Mouse (Mus musculus) hindbrain, embryonic 10.5 days (tissue): ENCODE results near the gene Gpd1. TPM values are rescaled to one million over a fixed set of nuclear protein-coding genes. Genes with fewer than 3 reads are reported as not detected.

Experiments used
- DNase-seq: peaks from one replicate; pipeline ENCODE4 v3.0.0-alpha.2; 2017; ENCODE audit warnings: low spot score
- H3K27ac ChIP-seq: fragments of 300-500 bp; sonication (generic); 2 replicates; pipeline ENCODE4 v1.5.1; 2016; ENCODE audit warnings: mild to moderate bottlenecking, moderate library complexity
- H3K27me3 ChIP-seq: fragments of 300-500 bp; sonication (generic); 2 replicates; pipeline ENCODE4 v1.6.1; 2016; ENCODE audit warnings: mild to moderate bottlenecking; ENCODE audit not compliant: poor library complexity, insufficient read depth, severe bottlenecking
- H3K36me3 ChIP-seq: fragments of 300-500 bp; sonication (generic); 2 replicates; pipeline ENCODE4 v1.6.1; 2016; ENCODE audit warnings: mild to moderate bottlenecking, moderate library complexity
- H3K4me1 ChIP-seq: fragments of 300-500 bp; sonication (generic); replicated peaks from 2 replicates; pipeline ENCODE4 v1.6.1; 2016; ENCODE audit warnings: mild to moderate bottlenecking
- H3K4me3 ChIP-seq: fragments of 300-500 bp; sonication (generic); 2 replicates; pipeline ENCODE4 v1.5.1; 2016; ENCODE audit warnings: mild to moderate bottlenecking, moderate library complexity
- H3K9me3 ChIP-seq: fragments of 300-500 bp; sonication (generic); 2 replicates; pipeline ENCODE4 v1.6.1; 2016; ENCODE audit warnings: mild to moderate bottlenecking, moderate library complexity
- whole genome bisulfite sequencing: fragments of 180-500 bp; shearing (Covaris S2); methylation state at CpG from one replicate; pipeline ENCODE4 v1.1.7; 2016; 5-methylcytosine and 5-hydroxymethylcytosine counted together
- polyA plus RNA-seq: library from polyadenylated mRNA; unstranded; fragments of >200 nt; fragmentation: Nextera tagmentation; extraction: Ambion mirVana; gene quantifications from 2 replicates; pipeline ENCODE4 v1.2.1, GENCODE M21; 2016

The Gpd1 gene
- 0.54 and 0.78 TPM in 2 replicates for polyA plus RNA-seq

DNA sequence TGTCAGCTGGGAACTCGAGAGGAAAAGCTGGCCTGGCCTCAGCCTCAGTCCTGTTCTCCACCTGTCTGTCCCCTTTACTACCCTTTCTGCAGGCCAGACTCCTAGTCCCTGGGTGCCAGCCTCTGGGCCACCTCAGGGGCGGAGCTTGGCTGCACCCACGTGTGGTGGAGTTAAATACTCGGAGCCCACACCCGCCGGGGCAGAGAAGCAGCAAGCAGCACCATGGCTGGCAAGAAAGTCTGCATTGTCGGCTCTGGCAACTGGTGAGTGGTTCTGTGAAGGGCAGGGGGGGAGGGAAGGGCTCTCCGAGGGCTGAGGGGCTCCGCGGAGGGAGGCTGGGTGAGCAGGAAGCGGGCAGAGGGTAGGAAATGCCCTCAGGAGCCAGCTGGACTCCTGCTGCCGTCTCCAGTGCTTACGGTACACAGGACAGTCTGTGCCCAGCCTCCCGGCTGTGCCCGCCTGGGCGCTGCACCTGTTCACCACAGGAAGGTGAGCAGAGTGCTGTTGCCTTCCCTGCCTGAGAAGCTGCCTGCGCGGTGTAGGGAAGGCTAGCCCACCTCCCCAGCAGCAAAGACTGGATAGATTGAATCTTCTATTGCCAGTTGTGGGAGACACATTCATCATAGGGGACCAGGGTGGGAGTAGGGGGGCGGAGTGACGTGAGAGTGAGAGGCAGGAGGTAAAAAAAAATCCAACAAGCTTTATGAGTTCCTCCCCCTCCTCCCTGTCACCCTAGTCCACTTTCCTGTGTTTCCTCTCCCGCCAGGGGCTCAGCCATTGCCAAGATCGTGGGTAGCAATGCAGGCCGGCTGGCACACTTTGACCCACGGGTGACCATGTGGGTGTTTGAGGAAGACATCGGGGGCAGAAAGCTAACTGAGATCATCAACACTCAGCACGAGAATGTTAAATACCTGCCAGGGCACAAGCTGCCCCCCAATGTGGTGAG is at the start of gene Gpd1:
Gene Gpd1, plus strand, starts transcription at position 130 of the 949 bp plus-strand sequence.
- Histone ChIP-seq H3K4me3 (no peak within 1 kb of the TSS), H3K4me1 (peaks cover 45% of the 10 kb centered on the region), H3K36me3 (peaks cover 97% of the 10 kb centered on the region), H3K27ac (no peak within 1 kb of the TSS), H3K9me3 (no peaks in the 10 kb centered on the region), H3K27me3 (no peaks in the 10 kb centered on the region)
- WGBS: 72% methylated on average over 26 of the region's 26 CpGs
- no peak for DNase-seq

DNA sequence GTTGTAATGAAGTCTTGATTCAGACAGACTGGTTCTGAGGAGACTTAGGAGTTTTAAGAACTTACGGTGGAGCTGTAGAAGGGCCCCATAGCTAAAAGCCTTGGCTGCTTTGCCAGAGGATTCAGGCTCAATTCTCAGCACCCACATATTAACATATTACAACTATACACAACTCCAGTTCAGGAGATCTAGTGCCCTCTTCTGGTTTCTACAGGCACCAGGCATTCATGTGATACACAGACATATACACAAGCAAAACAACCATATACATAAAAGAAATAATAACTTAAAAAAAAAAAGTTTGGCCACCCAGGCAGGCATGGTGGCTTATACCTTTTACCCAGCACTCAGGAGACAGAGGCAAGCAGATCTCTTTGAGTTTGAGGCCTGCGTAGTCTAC is 49.8 kb upstream of the Gpd1 start:
- DNase-seq: no peak
- H3K9me3 ChIP-seq: no peaks in the 10 kb centered on the region
- H3K27ac ChIP-seq: no peak overlapping the region
- WGBS: 91% methylated on average over 2 of the region's 2 CpGs
- H3K4me3 ChIP-seq: no peak overlapping the region
- H3K36me3 ChIP-seq: no peaks in the 10 kb centered on the region
- peaks cover 69% of the 10 kb centered on the region for H3K4me1 ChIP-seq
- H3K27me3 ChIP-seq: peaks cover 84% of the 10 kb centered on the region

DNA sequence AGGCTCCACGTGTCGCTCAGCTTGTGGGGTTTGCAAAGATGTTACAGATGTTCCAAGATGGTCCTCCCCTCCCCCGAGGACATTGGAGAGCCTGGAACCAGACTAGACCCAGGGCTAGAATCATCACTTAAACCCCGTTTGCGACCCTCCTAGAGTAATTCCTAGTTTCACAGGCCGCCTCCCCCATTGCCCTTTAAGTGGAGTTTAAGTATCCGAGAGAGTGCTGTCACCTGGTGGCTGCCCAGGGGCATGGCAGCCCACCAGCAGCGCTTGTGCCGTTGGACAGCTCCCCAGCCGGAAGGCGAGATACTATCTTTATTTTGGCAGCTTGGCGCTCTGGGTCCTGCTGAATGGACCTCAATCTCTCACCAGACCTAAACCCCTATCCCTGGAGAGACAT is 48.4 kb upstream of the Gpd1 start:
- Histone ChIP-seq H3K4me3 (peak overlapping the region; percentile 5; the same call in 1 of the 2 replicates), H3K27me3 (peaks cover 91% of the 10 kb centered on the region), H3K4me1 (peaks cover 75% of the 10 kb centered on the region), H3K36me3 (no peaks in the 10 kb centered on the region), H3K9me3 (no peaks in the 10 kb centered on the region), H3K27ac (no peak overlapping the region; the same call in 1 of the 2 replicates)
- DNase-seq: peak; percentile 74
- 2% methylated on average over 12 of the region's 12 CpGs for WGBS

DNA sequence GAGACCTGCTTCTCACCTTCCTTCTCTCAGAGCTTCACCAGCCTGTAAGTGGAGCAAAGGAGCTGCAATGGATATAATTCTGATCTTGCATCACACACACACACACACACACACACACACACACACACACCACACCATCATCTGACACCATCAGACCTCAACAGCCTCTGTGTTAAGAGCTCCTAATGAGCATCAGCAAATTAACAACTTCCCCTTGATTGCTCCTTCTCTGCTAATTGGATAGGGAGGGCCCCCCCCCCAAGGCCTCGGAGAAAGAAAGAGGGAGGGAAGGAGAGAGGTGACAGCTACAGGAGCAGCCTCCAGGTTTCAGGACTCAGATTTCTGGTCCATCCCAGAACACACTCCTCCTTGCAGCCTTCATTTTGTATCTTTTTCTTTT is 47.9 kb upstream of the Gpd1 start:
- H3K4me3 ChIP-seq: peak overlapping the region; percentile 5; the same call in 1 of the 2 replicates
- no peak for DNase-seq
- H3K36me3 ChIP-seq: no peaks in the 10 kb centered on the region
- WGBS: 13% methylated on average over 1 of the region's 1 CpGs
- H3K4me1 ChIP-seq: peaks cover 70% of the 10 kb centered on the region
- no peaks in the 10 kb centered on the region for H3K9me3 ChIP-seq
- peaks cover 88% of the 10 kb centered on the region for H3K27me3 ChIP-seq
- no peak overlapping the region; the same call in 1 of the 2 replicates for H3K27ac ChIP-seq

DNA sequence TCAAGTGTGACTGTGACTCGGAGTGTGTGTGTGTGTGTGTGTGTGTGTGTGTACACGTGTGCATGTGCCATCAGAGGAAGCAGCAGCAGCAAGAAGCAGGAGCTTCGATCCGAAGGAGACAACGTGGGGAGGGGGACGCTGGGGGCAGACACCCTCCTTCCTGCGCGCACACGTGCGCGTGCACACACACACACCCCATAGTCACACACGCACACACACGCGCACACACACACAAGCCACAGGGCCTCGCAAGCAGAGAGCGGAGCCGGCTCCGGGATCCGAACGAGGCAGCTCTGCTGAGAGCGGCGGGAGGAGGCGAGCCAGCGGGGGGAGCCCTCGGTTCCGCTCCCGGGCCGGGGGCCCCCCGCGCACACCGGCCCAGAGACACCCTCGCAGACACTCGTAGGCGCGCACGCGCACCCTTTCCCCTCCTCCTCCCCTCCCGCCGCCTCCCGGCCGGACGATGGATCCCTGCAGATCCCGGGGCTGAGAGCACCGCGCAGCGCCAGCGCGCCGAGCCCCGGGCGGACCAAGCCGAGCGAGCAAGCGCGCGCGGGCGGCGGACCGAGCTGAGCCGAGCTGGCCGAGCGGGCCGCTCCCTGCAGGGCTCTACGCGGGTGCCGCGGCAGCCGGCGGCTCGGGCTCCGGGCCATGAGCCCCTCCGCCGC is 47.0 kb upstream of the Gpd1 start, which contains the start of gene Asic1:
Gene Asic1, plus strand, starts transcription at position 215 of the 668 bp plus-strand sequence.
- no peaks in the 10 kb centered on the region for H3K36me3 ChIP-seq
- peak within 1 kb of the TSS; percentile 89 for H3K27ac ChIP-seq
- peak; percentile 65 for DNase-seq
- H3K27me3 ChIP-seq: peaks cover 83% of the 10 kb centered on the region
- H3K4me3 ChIP-seq: peak within 1 kb of the TSS; percentile 75
- WGBS: under 1% methylated on average over 74 of the region's 74 CpGs
- H3K4me1 ChIP-seq: peaks cover 63% of the 10 kb centered on the region
- H3K9me3 ChIP-seq: no peaks in the 10 kb centered on the region

DNA sequence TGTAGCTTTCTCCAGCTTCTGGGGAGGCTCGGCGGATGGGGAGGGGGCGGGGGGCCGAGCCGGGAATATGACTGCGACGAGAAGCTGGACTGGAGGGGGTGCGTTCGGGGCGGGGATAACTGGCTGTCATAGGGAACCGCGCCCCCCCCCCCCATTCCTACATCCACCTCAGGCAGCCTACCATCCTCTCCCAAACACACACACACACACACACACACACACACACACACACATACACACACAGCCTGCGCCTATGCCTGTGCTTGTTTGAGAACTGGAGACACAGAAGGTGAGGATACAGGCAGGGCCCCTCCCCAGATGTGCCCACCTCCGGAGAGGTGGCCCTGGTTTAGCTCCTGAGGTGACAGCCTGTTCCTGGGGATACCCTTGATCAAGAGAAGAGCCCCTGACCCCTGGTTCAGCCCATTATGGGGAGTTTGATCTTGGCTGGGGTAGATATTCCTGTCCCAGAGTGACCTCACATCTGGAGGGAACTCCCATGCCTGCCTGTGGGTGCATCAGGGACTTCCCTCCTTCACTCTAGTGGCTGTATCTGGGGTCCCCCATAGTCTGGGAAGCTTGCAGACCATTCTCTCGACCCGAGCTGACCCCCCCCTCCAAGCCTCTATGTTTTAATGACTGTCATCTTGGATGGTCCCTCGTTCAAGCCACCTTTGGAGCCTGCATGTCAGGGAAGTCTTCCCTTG is 46.2 kb upstream of the Gpd1 start:
- Histone ChIP-seq H3K36me3 (no peaks in the 10 kb centered on the region), H3K27ac (peak overlapping the region; percentile 89), H3K4me3 (peak overlapping the region; percentile 75), H3K9me3 (no peaks in the 10 kb centered on the region), H3K4me1 (peaks cover 55% of the 10 kb centered on the region), H3K27me3 (peaks cover 75% of the 10 kb centered on the region)
- DNase-seq: no peak
- WGBS: 13% methylated on average over 15 of the region's 17 CpGs

DNA sequence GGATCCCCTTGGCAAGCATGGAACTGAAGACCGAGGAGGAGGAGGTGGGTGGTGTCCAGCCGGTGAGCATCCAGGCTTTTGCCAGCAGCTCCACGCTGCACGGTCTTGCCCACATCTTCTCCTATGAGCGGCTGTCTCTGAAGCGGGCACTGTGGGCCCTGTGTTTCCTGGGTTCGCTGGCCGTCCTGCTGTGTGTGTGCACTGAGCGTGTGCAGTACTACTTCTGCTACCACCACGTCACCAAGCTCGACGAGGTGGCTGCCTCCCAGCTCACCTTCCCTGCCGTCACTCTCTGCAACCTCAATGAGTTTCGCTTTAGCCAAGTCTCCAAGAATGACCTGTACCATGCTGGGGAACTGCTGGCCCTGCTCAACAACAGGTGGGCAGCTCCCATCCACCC is 45.5 kb upstream of the Gpd1 start:
- no peak for DNase-seq
- Histone ChIP-seq H3K27me3 (peaks cover 68% of the 10 kb centered on the region), H3K27ac (no peak overlapping the region), H3K4me3 (peak overlapping the region; percentile 75; the same call in 1 of the 2 replicates), H3K4me1 (peaks cover 53% of the 10 kb centered on the region), H3K9me3 (no peaks in the 10 kb centered on the region), H3K36me3 (no peaks in the 10 kb centered on the region)
- 79% methylated on average over 14 of the region's 14 CpGs for WGBS

DNA sequence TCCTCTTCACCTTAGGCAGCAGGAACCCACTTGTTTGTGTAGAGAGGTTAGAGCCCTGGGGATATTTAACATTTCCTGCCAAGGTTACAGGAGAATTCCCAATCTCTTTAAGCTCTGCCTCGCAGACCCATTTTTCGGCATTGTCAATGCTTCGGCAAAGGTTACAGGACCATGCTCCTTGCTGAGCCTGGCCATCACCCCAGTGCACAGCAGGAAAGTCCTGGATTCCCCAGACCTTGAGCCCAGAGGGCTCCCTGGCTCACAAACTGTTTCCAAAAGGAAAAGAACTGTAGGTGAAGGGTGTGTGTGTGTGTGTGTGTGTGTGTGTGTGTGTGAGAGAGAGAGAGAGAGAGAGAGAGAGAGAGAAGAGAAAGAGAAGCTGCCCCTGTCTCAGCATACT is 42.4 kb upstream of the Gpd1 start:
- Histone ChIP-seq H3K4me3 (no peak overlapping the region), H3K36me3 (no peaks in the 10 kb centered on the region), H3K4me1 (peaks cover 62% of the 10 kb centered on the region), H3K9me3 (no peaks in the 10 kb centered on the region), H3K27ac (no peak overlapping the region), H3K27me3 (peaks cover 45% of the 10 kb centered on the region)
- no peak for DNase-seq
- WGBS: 74% methylated on average over 3 of the region's 3 CpGs

DNA sequence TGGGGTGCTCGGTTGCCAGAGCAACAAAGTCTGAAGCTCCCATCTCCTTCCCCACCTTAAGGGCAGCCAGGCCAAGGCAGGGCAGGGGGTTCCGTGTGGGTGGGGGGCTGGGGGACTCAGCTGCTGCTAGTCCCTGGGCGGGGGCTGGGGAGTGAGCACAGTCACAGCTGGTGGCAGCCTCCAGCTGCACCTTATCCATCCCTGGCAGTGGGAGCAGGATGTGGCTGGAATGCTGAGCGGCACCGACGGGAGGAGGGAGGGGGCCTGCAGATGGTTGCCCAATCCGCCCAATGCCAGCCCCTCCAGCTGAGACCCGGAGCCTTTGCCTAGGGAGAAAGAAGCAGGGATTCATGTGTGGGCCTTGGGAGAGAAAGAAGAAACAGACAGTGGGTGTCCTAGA is 40.2 kb upstream of the Gpd1 start:
- Histone ChIP-seq H3K27me3 (peaks cover 23% of the 10 kb centered on the region), H3K4me1 (peaks cover 42% of the 10 kb centered on the region), H3K27ac (peak overlapping the region; percentile 75), H3K36me3 (no peaks in the 10 kb centered on the region), H3K4me3 (no peak overlapping the region), H3K9me3 (no peaks in the 10 kb centered on the region)
- WGBS: 31% methylated on average over 8 of the region's 8 CpGs
- DNase-seq: peak; percentile 40

DNA sequence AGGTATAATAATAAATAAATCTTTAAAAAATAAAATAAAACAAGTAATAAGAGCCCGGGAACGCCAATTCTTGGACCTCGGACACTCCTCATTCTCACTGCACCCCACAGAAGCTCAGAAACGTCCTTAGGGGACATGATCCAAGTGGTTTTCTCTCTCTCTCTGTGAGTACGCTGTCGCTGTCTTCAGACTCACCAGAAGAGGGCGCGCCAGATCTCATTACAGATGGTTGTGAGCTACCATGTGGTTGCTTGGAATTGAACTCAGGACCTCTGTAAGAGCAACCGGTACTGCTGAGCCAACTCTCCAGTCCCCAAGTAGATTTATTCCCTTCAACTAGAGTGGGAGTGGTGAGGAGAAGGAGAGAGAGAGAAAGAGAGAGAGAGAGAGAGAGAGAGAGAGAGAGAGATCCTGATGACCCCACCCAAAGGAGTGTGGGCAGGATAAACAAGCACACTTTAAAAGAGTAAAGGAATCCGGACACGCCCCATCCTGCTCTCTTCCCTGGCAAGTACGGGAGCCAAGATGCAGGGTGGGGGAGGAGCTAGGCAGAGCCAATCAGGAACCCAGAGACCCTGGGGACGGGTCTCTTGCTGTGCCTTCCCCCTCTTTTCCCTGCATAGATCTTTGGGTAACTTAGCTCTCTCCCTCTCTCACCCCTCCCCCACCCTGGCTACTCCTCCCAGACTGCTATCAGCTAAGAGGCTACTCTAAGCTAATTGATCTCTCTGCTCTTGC is 39.1 kb upstream of the Gpd1 start:
- H3K9me3 ChIP-seq: no peaks in the 10 kb centered on the region
- peaks cover 13% of the 10 kb centered on the region for H3K27me3 ChIP-seq
- H3K36me3 ChIP-seq: no peaks in the 10 kb centered on the region
- H3K4me3 ChIP-seq: no peak overlapping the region
- H3K4me1 ChIP-seq: peaks cover 34% of the 10 kb centered on the region
- peak overlapping the region; percentile 42; the same call in 1 of the 2 replicates for H3K27ac ChIP-seq
- WGBS: 15% methylated on average over 13 of the region's 13 CpGs
- DNase-seq: peak; percentile 47

DNA sequence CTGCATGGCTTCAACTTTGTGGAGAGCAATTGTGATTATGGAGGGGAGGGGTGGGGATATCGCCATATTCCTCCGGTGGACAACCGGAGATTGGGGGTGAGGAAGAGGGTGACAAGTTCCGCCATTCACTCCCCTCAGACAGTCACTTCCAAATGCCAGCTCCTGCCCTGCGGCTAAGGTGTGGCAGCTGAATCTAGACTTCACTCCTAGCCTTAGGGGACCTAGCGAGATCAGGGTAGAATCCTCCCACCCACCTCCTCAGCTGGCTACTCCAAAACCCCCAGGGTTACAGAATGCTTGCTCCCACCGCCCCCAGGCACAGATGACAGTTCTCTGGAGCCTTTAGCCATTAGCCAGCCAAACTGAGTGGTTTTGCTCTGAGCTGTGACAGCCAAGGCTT is 38.3 kb upstream of the Gpd1 start:
- 59% methylated on average over 7 of the region's 7 CpGs for WGBS
- no peak for DNase-seq
- H3K27ac ChIP-seq: peak overlapping the region; percentile 57
- no peaks in the 10 kb centered on the region for H3K9me3 ChIP-seq
- no peaks in the 10 kb centered on the region for H3K36me3 ChIP-seq
- H3K27me3 ChIP-seq: peaks cover 5% of the 10 kb centered on the region; the same call in 1 of the 2 replicates
- no peak overlapping the region for H3K4me3 ChIP-seq
- peaks cover 31% of the 10 kb centered on the region for H3K4me1 ChIP-seq

DNA sequence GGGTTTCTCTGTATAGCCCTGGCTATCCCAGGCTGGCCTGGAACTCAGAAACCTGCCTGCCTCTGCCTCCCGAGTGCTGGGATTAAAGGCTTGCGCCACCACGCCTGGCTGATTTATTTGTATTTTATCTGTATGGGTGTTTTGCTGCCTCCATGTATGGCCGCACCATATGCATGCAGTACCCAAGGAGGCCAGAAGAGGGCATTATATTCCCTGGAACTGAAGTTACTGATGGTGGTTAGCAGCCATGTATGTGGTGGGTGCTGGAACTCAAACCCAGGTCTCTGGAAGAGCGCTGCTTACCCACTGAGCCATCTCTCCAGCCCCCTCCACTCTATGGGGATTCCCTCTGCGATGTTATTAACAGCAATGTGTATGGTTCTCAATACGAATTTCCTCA is 34.4 kb upstream of the Gpd1 start:
- H3K27me3 ChIP-seq: no peaks in the 10 kb centered on the region
- no peak for DNase-seq
- no peak overlapping the region for H3K27ac ChIP-seq
- 91% methylated on average over 7 of the region's 7 CpGs for WGBS
- H3K4me3 ChIP-seq: no peak overlapping the region
- peaks cover 15% of the 10 kb centered on the region for H3K4me1 ChIP-seq
- no peaks in the 10 kb centered on the region for H3K9me3 ChIP-seq
- no peaks in the 10 kb centered on the region for H3K36me3 ChIP-seq
